Mouse (Mus musculus): Measurements from ENCODE around the gene Etv4. TPM values are rescaled to one million over a fixed set of nuclear protein-coding genes. Genes with fewer than 3 reads are reported as not detected.

The Etv4 gene
- polyA plus RNA-seq, 1 experiment from 2014 or later: 6.4 TPM

- Histone ChIP-seq H3K4me1 (replicated peaks) (peaks cover 1% of the 10 kb centered on the region), H3K9ac (no peak overlapping the region), H3K27me3 (peaks cover 53% of the 10 kb centered on the region), H3K4me2 (no peak overlapping the region), H3K27ac (no peak overlapping the region), H3K9me3 (no peaks in the 10 kb centered on the region), H3K36me3 (no peaks in the 10 kb centered on the region), H3K4me3 (no peak overlapping the region)
- 40% methylated on average over 15 of the region's 15 CpGs for WGBS
- ATAC-seq (ENCODE audit: low FRiP score): no peak
Observed at GRCm38 (mm10) chr11:101809060-101809828, 24.1 kb upstream of the Etv4 start.

DNA sequence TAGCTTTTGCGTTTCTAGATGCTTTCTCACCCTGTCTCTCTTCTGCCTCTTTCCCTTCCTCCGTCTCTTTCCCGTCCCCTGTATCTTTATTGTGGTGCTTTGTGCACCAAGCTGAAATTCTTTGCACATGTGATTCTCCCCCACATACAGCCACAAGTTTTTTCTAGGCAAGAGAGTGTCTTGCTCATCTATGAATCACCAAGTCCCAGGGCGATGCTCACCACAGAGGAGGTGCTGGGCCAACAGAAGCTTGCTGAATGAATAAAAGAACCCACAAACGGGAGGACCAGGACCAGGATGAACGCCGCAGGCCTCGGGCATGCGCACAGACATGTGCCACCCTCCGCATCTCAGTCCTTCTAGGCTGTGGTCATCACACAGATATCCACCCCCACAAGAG is 22.1 kb upstream of the Etv4 start:
- H3K4me2 ChIP-seq: no peak overlapping the region
- no peak overlapping the region for H3K27ac ChIP-seq
- peaks cover 47% of the 10 kb centered on the region for H3K27me3 ChIP-seq
- H3K36me3 ChIP-seq: no peaks in the 10 kb centered on the region
- H3K9me3 ChIP-seq: no peaks in the 10 kb centered on the region
- 85% methylated on average over 10 of the region's 10 CpGs for WGBS
- H3K4me3 ChIP-seq: no peak overlapping the region
- ATAC-seq (ENCODE audit: low FRiP score): no peak
- no peaks in the 10 kb centered on the region for H3K4me1 ChIP-seq (replicated peaks)
- H3K9ac ChIP-seq: no peak overlapping the region

- 0 out of 2 replicates have a peak, but pooled peaks cover 2% of the 10 kb centered on the region for H3K4me1 ChIP-seq (replicated peaks)
- peaks cover 52% of the 10 kb centered on the region for H3K27me3 ChIP-seq
- no peak for ATAC-seq (ENCODE audit: low FRiP score)
- WGBS: 55% methylated on average over 12 of the region's 12 CpGs
- no peaks in the 10 kb centered on the region for H3K36me3 ChIP-seq
- no peak overlapping the region for H3K4me2 ChIP-seq
- H3K9ac ChIP-seq: no peak overlapping the region
- no peak overlapping the region for H3K4me3 ChIP-seq
- H3K9me3 ChIP-seq: no peaks in the 10 kb centered on the region
- H3K27ac ChIP-seq: no peak overlapping the region
Observed at GRCm38 (mm10) chr11:101806741-101807140, 21.6 kb upstream of the Etv4 start.

DNA sequence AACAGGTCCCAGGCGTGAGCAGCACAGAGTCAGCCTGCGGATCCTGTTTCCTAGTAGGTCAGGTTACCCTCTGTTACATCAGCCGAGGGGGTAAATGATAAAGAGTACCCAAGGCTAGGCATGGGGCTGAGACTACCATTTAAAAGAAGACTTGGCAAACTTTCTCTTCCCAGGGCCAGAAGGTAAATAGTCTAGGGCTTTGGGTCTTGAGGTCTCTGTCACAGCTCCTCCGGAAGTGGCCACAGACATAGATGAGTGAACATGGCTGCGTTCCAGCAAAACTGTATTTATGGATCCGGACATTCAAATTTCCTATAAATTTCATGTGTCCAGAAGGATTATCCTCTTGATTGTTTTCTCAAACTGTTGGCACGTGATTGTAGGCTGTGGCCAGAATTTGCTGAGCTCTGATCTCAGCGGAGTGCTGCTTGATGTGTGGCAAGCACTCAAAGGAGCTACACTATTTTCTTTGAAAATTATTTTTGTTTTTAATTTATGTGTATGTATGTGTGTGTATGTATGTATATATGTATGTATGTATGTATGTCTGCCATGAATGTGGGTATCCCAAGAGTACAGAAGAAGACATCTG is 20.0 kb upstream of the Etv4 start:
- Histone ChIP-seq H3K36me3 (no peaks in the 10 kb centered on the region), H3K9ac (no peak overlapping the region), H3K27me3 (peaks cover 47% of the 10 kb centered on the region), H3K4me3 (no peak overlapping the region), H3K9me3 (no peaks in the 10 kb centered on the region), H3K4me2 (no peak overlapping the region), H3K4me1 (replicated peaks) (0 out of 2 replicates have a peak, but pooled peaks cover 7% of the 10 kb centered on the region), H3K27ac (no peak overlapping the region)
- no peak for ATAC-seq (ENCODE audit: low FRiP score)
- 88% methylated on average over 8 of the region's 8 CpGs for WGBS

DNA sequence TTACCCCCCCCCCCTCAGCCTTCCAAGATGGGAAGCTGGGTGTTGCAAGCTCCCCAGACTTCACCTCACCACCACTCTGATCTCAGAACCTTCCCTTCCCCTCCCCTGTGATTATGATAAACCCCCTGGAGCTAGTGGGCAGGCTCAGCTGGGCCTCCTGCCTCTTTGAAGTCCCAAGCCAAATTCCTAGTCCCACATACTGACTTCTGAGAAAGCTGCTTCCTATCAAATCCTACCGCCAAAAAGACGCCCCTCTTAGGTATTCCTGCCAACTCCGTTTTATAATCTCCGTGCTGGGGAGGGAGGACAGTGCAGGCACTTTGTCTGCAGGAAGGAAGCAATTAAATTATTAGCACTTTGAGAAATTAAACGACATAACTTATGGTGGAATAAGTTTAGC is 16.2 kb upstream of the Etv4 start:
- H3K9me3 ChIP-seq: no peaks in the 10 kb centered on the region
- H3K9ac ChIP-seq: no peak overlapping the region
- H3K27ac ChIP-seq: no peak overlapping the region
- H3K4me2 ChIP-seq: no peak overlapping the region
- WGBS: 11% methylated on average over 5 of the region's 5 CpGs
- H3K36me3 ChIP-seq: no peaks in the 10 kb centered on the region
- peaks cover 17% of the 10 kb centered on the region; the same call in 1 of the 2 replicates for H3K27me3 ChIP-seq
- no peak overlapping the region for H3K4me3 ChIP-seq
- ATAC-seq (ENCODE audit: low FRiP score): no peak
- H3K4me1 ChIP-seq (replicated peaks): 0 out of 2 replicates have a peak, but pooled peaks cover 7% of the 10 kb centered on the region

GRCm38 (mm10) chr11:101798083-101798482 is 12.9 kb upstream of the Etv4 start:
- WGBS: 34% methylated on average over 8 of the region's 8 CpGs
- 0 out of 2 replicates have a peak, but pooled peaks cover 7% of the 10 kb centered on the region for H3K4me1 ChIP-seq (replicated peaks)
- ATAC-seq (ENCODE audit: low FRiP score): no peak

DNA sequence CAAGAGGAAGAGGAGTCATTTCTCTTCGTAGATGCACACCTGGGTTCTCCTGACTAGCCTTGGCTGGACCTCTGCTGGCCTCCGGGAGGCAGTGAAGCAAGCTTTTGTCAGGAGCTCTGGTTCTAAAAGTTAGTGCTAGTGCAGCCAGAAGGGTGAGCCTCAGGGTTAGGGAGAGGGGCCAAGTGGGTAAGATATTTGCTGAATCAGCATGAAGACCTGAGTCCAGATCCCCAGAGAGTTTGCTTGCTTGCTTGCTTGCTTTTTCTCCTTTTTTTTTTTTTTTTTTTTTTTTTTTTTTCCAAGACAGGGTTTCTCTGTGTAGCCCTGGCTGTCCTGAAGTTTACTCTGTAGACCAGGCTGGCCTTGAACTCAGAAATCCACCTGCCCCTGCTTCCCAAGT is 12.2 kb upstream of the Etv4 start:
- H3K9me3 ChIP-seq: no peaks in the 10 kb centered on the region
- no peak overlapping the region for H3K27ac ChIP-seq
- H3K4me3 ChIP-seq: no peak overlapping the region
- H3K4me1 ChIP-seq (replicated peaks): 0 out of 2 replicates have a peak, but pooled peaks cover 7% of the 10 kb centered on the region
- no peaks in the 10 kb centered on the region for H3K36me3 ChIP-seq
- H3K9ac ChIP-seq: no peak overlapping the region
- ATAC-seq (ENCODE audit: low FRiP score): no peak
- no peak overlapping the region for H3K4me2 ChIP-seq
- 75% methylated on average over 2 of the region's 2 CpGs for WGBS
- 0 out of 2 replicates have a peak, but pooled peaks cover 6% of the 10 kb centered on the region for H3K27me3 ChIP-seq

More at GRCm38 (mm10) chr11:101798083-101798482, 12.9 kb upstream of the Etv4 start:
- Histone ChIP-seq H3K27me3 (0 out of 2 replicates have a peak, but pooled peaks cover 8% of the 10 kb centered on the region), H3K4me2 (no peak overlapping the region), H3K36me3 (no peaks in the 10 kb centered on the region), H3K9ac (no peak overlapping the region), H3K9me3 (no peaks in the 10 kb centered on the region), H3K27ac (no peak overlapping the region), H3K4me3 (no peak overlapping the region)

DNA sequence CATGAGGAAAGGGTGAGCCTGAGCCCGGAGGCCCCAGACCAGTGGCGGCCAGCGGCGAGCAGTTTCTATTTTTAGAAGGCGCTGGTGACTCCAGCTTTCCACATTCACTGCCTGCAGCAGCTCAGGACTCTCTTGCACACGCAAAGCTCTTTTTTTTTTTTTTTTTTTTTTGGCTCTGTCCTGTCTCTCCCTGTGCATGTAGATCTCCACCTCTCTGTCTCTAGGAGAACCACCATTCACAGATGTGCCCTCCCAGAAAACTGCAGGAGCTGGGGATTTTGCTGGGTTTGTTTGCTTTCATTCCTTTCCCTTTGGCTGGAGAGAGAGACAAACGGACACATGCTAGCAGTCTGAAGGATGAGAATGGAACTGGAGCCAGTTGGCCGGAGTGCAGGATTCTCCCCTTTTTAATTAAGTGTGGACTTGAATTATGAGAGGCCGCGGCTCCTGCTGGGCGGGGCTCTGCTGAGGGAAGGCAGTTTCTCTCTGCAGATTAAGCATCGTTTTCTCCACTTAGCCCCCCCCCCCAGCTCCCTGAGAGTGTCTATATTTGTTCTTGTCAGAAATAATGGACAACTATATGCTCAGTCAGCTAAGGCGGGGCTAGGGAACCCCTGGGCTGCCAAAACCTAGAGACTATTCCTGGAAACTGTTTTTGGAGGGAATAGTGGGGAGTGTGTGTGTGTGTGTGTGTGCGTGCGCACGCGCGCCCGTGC is 5.8 kb upstream of the Etv4 start:
- Histone ChIP-seq H3K4me1 (replicated peaks) (peaks cover 20% of the 10 kb centered on the region), H3K4me3 (no peak overlapping the region), H3K27me3 (peaks cover 43% of the 10 kb centered on the region), H3K4me2 (peak overlapping the region; percentile 25), H3K36me3 (no peaks in the 10 kb centered on the region), H3K9ac (0 out of 2 replicates have a peak overlapping the region, but pooled peaks have one; percentile 8), H3K9me3 (no peaks in the 10 kb centered on the region), H3K27ac (peak overlapping the region; percentile 35; the same call in 1 of the 2 replicates)
- 49% methylated on average over 19 of the region's 19 CpGs for WGBS
- no peak for ATAC-seq (ENCODE audit: low FRiP score)

DNA sequence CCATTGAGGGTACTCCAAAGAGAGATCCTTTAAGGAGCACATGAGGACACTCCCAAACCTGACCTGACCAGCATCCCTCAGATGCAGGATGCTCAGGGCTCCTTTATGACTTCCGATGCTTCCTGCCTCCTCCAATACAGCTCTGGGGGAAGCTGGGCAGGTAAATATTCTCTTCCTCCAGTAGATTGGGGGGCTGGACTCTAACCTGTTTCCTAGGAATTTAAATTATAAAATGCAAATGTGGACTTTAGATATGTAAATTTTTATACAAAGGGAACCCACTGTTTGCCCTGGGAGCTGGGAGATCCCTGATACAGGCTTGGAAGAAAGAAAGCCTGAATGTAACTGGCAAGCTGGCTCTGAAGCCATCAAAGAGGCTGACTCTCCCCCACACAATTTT is 2.3 kb upstream of the Etv4 start:
- Histone ChIP-seq H3K36me3 (no peaks in the 10 kb centered on the region), H3K9ac (no peak overlapping the region), H3K27ac (no peak overlapping the region), H3K27me3 (peaks cover 76% of the 10 kb centered on the region), H3K4me3 (no peak overlapping the region), H3K9me3 (no peaks in the 10 kb centered on the region), H3K4me2 (no peak overlapping the region), H3K4me1 (replicated peaks) (peaks cover 41% of the 10 kb centered on the region)
- WGBS: 75% methylated on average over 1 of the region's 1 CpGs
- no peak for ATAC-seq (ENCODE audit: low FRiP score)

DNA sequence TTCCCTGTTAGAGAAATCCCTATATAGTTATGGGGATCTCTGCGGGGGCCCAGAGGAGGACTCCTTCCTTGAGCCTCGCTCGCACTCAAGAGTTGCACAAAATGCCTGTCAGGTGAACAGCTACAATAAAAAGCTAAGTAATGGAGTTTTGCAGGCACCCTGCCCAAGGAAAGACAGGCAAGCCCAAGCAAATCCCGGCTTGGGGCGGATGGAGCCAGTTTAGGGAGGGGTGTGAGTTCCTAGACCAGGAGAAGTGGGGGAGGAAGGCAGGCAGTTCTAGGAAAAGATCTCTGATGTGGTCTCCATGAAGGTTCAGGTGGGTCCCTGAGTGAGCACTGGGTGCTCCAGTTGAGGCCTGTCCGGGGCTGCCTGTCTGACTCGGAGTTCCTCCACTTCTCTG is 1.5 kb upstream of the Etv4 start:
- no peaks in the 10 kb centered on the region for H3K36me3 ChIP-seq
- H3K9ac ChIP-seq: no peak overlapping the region
- H3K4me3 ChIP-seq: no peak overlapping the region
- no peak for ATAC-seq (ENCODE audit: low FRiP score)
- H3K4me1 ChIP-seq (replicated peaks): peaks cover 38% of the 10 kb centered on the region
- 65% methylated on average over 7 of the region's 7 CpGs for WGBS
- H3K27me3 ChIP-seq: peaks cover 80% of the 10 kb centered on the region
- H3K9me3 ChIP-seq: no peaks in the 10 kb centered on the region
- no peak overlapping the region for H3K4me2 ChIP-seq
- H3K27ac ChIP-seq: no peak overlapping the region

- Histone ChIP-seq H3K27me3 (peaks cover 88% of the 10 kb centered on the region), H3K4me3 (peak overlapping the region; percentile 27)
Observed at GRCm38 (mm10) chr11:101785852-101786205, 658 bp upstream of the Etv4 start.

DNA sequence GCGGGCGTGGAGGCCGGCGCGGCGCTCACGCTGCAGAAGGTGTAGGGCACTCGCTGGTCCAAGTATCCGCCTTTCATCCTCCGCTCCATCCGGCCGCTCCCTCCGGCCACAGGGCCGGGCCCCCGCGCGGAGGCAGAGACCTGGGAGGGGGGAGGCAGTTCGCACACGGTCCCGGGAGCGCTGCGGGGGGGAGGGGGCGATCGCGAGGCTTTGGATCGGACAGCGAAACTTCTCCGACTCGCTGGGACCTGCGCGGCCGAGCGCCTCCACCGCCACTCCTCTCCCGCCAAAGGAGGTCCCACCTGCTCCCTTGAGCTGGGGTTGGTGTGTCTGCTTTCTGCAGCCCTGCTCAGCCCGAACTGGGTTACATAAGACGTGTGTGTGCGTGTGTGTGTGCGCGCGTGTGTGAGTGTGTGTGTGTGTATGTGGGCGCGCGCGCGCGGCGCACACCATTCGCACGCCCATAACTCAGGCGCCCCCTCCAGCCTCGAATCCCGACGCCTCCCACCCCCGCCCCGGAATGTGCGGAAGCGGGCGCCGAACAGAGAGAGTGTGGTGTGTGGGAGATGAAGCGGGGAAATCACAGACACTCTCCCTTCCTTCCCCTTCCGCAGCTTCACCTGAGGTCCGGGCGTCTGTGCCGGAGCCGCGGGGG is 556 bp downstream of the Etv4 start:
- Histone ChIP-seq H3K36me3 (no peaks in the 10 kb centered on the region), H3K4me1 (replicated peaks) (peaks cover 21% of the 10 kb centered on the region), H3K4me2 (peak overlapping the region; percentile 94), H3K9me3 (no peaks in the 10 kb centered on the region), H3K27me3 (peaks cover 94% of the 10 kb centered on the region), H3K27ac (0 out of 2 replicates have a peak overlapping the region, but pooled peaks have one; percentile 30), H3K9ac (peak overlapping the region; percentile 68), H3K4me3 (peak overlapping the region; percentile 52)
- WGBS: 0% methylated on average over 60 of the region's 67 CpGs
- peak; percentile 66 for ATAC-seq (ENCODE audit: low FRiP score)

More at GRCm38 (mm10) chr11:101785852-101786205, 658 bp upstream of the Etv4 start:
- ATAC-seq (ENCODE audit: low FRiP score): no peak
- Histone ChIP-seq H3K36me3 (no peaks in the 10 kb centered on the region), H3K9me3 (no peaks in the 10 kb centered on the region), H3K27ac (no peak overlapping the region), H3K9ac (no peak overlapping the region), H3K4me2 (peak overlapping the region; percentile 94), H3K4me1 (replicated peaks) (peaks cover 30% of the 10 kb centered on the region)
- WGBS: 5% methylated on average over 7 of the region's 7 CpGs

Measured in hindbrain, embryonic 13.5 days (tissue).